In genomic region chr10:78297576-78298484, GRCm38 (mm10) we compare ENCODE assay signal across 8 mouse cellular contexts. TPM values are rescaled to one million over a fixed set of nuclear protein-coding genes. Genes with fewer than 3 reads are reported as not detected.
DNase-seq lines count a peak whose midpoint lies in the region; ATAC-seq and TF ChIP-seq lines count a peak whose summit lies in the region.

No protein-coding gene starts in this region.

- peaks cover 19% of the 10 kb centered on the region for H3K4me1 ChIP-seq in lung, adult 2 months (ENCODE audit: control insufficient read depth, insufficient read depth, low read length)

- peak; percentile 97 to 98 for ATAC-seq in hematopoietic stem cell, adult 5-6 weeks (replicated peaks in 1 of 2; ENCODE audit: insufficient read depth in 1 of 2, low FRiP score in 2 of 2, low TSS enrichment in 1 of 2, low read depth in 1 of 2, poor library complexity in 2 of 2, severe bottlenecking in 2 of 2)

- peak overlapping the region; percentile 25 for H3K4me3 ChIP-seq in lung, adult 2 months (replicated peaks; ENCODE audit: extremely low read depth, low read depth, low read length)

- TF ChIP-seq CTCF in lung, adult 2 months (IDR thresholded peaks at IDR 0.05; ENCODE audit: insufficient read depth, low read length): no peak

- peak; percentile 60; the same call in 1 of the 2 replicates for TF ChIP-seq POLR2A in lung, adult 2 months (IDR thresholded peaks at IDR 0.05; ENCODE audit: borderline replicate concordance, extremely low read depth, low read depth, low read length)

- WGBS in lung, adult 2 months: 2% methylated on average over 15 of the region's 15 CpGs

- DNase-seq in NIH3T3 (ENCODE audit: low read depth): peak; percentile 94
- peak; percentile 12 for DNase-seq in c-Kit-positive CD71-positive TER-119-positive erythroid progenitor cells, embryonic 14.5 days (ENCODE audit: low spot score)
- DNase-seq in frontal cortex, postnatal 10 days (ENCODE audit: low spot score in 2 of 2): peak; percentile 55 to 76
- peak; percentile 44 for DNase-seq in layer of hippocampus, adult 9-10 months (ENCODE audit: low spot score)
- peak; percentile 75 for DNase-seq in lung, adult 2 months
- DNase-seq in retina, postnatal 1 day: peak; percentile 25
- DNase-seq in thymus, postnatal 4 days: peak; percentile 88

RNA-seq across cellular contexts. Expression of gene Trappc10, which starts 53.4 kb away (rescaled TPM):
- 24.5 and 27.3 TPM in 2 replicates for total RNA-seq in hematopoietic stem cell, adult 5-6 weeks (2017)
- polyA plus RNA-seq in lung, adult 2 months (2012; rRNA removed): 45.4 and 50.0 TPM in 2 replicates

RNA-seq across cellular contexts. Expression of gene Agpat3, which starts 54.5 kb away (rescaled TPM):
- 10.9 and 13.1 TPM in 2 replicates for total RNA-seq in hematopoietic stem cell, adult 5-6 weeks (2017)
- 209 and 247 TPM in 2 replicates for polyA plus RNA-seq in lung, adult 2 months (2012; rRNA removed)

Comparison
In these comparisons a context has a peak if more than half of its experiments do, and no peak if none do; other contexts are left out.
1. Peak in every context shown above with its lines: DNase-seq, ATAC-seq and H3K4me3 ChIP-seq.
2. DNase-seq: peak in every context shown above with its lines; median percentile 94 in NIH3T3; 88 in thymus, postnatal 4 days; 75 in lung, adult 2 months; 66 in frontal cortex, postnatal 10 days; 44 in layer of hippocampus, adult 9-10 months; 25 in retina, postnatal 1 day; 12 in c-Kit-positive CD71-positive TER-119-positive erythroid progenitor cells, embryonic 14.5 days.